Mouse (Mus musculus) right cerebral cortex, adult 2 months (tissue): ENCODE measurements around the gene Hpse2.
"Not testable (repeated sequence)": the region's sequence is repeated elsewhere in the genome, so short reads cannot be mapped to it uniquely, and the experiment has no call there.

Experiments
- DNase-seq, 2 experiments: peaks; one replicate each; pipeline ENCODE4 v3.0.0; 2021 to 2022; ENCODE audit warnings: low spot score in 2 of 2

Hpse2 gene

DNA sequence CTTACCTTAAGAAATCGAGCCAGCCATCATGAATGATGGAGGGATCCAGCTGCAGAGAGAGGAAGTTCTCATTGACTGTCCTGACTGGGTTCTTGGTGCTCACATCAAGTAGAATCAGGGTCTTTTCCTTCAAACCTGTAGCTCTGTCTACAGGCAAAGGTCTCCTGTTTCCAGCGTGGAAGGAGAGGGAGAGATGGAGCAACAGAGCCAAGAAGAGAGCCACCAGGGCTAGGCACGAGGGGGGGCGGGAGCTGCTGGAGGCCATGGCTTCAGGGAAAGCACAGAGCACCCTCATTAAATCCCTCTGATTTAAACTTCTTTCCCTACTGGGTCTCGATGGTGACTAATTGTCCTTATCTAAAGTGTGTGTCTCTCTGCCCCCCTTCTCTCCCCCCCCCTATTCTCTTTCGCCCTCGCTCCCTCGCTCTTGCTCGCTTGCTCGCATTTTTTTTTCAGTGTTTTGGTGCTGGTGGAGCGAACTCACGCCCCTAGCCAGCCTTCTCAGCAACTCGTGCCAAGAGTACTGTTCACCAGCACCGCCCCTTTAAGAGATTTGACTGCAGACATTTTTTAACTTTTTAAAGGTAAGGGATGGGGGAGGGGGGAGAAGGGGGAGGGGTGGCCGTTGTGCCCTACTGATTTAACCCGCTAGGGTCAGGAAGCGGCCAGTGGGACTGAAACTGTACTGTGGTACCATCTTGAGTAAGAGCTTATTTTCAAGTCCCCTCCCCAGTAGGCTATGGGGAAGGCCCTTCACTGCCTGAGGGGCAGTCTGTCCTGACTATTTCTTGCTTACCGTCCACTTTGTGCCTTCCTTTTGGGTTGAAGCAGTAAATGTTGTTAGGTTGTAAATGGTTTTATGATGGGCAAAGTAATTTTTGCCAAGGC is at the start of gene Hpse2:
Gene Hpse2, minus strand, starts transcription at position 339 of the 888 bp plus-strand sequence.
- DNase-seq = no peak

DNA sequence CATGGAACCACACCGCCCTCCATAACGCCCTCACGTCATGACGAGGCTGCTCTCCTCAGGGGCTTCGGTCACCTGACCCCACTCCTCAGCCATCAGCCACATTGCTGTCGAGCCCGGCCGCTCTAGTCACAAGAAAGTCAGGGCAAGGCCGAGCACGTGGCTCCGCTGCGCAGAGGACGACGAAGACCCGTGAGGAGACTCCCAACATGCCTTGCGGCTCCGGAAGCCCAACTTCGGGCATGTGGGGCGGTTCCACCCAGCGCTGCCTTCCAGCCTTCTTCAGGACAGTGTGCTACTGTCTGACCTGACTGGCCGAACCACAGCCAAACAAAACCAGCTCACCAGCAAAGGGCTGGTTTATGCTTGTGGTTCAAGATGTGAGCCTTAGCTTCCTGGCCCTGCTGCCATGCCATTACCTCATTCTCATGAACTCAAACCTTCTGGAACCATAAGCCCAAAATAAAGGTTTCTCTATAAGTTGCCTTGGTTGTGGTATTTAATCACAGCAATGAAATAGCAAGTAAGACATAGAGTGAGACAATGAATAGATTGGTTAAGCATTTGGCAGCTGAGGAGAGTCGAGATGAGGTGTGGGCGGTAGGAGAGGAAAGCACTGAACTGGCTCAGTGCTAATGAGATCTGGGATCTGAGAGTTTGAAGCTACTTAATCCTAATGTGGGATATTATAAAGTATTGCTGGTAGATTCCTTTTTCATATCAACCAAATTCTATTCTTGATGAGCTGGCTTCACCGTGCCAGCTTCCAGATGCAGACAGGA is 39.5 kb upstream of the Hpse2 start:
- peak in 1 of 2 experiments; percentile 34 for DNase-seq

DNA sequence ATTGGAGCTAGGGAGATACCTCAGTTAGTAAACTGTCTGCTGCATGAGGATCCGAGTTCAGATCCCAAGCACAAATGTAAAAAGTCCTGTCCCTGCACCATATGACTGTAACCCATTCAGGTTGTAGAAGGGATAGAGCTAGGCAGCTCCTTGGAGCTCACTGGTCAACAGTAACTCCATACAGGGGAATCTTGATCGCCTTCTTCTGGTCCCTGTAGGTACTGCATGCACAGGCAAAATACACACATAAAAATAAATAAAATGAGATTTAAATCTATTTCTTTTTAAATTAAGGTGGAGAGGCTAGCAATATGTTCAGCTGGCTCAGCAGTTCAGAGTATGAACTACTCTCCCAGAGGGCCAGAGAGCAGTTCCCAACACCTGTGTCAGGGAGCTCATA is 35.9 kb upstream of the Hpse2 start:
- no peak for DNase-seq

DNA sequence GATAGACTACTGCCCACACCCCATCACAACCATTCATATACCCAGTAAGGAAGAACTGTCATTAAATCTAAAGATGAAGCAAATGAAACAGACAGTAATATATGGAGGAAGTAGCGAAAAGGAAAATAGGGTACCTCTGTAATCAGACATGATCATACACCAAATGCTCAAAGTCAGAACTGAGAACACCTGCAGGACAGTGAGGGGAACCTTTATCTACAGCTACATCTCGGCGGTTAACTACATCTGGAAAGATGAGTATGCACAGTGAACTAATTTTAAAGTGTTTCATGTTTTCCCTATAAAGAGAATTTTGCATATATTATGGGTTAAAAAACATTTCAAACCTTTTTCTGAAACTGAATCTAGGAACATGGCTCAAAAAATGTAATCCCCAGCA is 32.4 kb upstream of the Hpse2 start:
- DNase-seq = no peak

DNA sequence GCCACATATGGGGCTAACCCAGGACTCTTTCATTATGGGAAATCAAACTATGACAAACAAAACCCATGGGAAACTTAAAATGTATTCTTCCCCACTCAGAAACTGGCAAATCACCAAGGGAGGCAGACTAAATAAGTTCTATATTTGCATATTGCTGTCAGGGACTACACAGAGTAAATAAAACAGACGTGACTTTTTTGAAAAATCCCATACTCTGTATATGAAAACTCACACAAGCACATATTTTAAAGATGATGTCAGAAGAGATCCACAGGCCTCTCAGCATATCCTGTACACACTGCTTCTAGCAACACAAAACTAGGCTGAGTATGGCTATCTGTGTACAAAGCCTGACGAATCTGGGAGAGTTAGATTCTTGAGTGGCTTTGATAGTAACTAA is 27.4 kb upstream of the Hpse2 start:
- DNase-seq = no peak

DNA sequence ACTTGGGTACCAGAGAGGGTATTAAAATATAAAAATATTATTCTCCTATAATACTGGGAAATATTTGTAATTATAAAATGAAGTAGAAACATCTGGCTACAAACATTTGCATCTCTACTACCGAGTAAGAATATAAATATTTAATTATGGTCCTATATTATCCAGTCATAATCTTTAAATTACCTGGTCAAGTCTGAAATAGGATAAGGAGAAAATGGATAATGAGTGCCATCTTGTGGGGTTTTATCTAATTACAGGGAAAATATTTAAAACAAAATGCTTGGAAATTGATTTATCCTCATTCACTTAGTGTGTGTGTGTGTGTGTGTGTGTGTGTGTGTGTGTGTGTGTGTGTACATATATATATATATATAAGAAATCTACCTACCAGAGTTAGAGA is 19.0 kb upstream of the Hpse2 start:
- DNase-seq = no peak

DNA sequence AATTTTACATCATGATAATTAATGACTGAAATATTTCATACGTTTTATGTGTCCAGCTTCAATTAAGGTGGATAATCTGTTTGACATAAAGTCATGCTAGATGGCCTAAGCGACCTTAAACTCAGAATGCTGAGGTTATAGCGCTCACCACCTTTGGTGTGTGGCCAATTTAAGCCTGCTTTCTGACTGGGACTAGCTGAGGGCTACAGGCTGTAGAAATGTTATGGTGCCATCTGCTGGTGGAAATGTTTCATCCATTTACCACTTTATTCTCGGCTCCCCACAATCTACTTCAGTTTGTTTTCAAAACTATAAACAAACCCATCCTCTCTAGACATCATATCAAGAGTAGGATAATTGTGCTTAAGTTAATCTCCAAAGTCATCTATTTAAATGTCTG is 8.2 kb upstream of the Hpse2 start:
- DNase-seq = peak; percentile 44 to 60

DNA sequence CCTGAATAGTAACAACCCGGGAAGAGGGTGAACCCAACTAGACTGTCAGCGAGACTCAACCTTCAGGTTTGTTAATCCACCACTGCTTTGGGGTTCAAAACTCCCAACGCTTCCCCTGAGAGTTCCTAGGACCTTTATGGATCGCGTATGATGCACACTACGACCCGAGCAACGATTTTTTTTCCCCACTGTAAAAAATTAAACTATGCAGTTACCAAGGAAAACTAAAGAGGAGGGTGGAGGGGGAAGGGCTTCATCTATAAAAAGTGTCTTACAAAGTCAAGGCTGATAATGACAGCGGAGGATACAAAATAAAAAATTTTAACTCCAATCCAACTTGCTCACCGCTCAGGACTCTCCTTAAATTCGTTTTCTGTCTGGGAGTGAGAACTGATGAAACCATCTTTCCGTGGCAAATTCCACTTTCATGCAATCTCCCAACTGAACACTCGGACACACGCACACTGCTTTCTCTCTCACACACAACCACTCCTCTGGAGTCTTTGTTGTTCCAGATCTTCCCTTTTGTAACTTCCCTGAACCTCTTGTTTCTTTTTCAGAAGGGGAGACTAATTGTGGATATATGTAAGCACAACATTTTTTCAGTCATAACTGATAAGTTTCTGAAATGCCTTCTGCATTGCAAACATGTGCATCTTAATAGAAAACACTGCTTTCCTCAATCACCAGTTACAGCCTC is 934 bp downstream of the Hpse2 start:
- no peak for DNase-seq

DNA sequence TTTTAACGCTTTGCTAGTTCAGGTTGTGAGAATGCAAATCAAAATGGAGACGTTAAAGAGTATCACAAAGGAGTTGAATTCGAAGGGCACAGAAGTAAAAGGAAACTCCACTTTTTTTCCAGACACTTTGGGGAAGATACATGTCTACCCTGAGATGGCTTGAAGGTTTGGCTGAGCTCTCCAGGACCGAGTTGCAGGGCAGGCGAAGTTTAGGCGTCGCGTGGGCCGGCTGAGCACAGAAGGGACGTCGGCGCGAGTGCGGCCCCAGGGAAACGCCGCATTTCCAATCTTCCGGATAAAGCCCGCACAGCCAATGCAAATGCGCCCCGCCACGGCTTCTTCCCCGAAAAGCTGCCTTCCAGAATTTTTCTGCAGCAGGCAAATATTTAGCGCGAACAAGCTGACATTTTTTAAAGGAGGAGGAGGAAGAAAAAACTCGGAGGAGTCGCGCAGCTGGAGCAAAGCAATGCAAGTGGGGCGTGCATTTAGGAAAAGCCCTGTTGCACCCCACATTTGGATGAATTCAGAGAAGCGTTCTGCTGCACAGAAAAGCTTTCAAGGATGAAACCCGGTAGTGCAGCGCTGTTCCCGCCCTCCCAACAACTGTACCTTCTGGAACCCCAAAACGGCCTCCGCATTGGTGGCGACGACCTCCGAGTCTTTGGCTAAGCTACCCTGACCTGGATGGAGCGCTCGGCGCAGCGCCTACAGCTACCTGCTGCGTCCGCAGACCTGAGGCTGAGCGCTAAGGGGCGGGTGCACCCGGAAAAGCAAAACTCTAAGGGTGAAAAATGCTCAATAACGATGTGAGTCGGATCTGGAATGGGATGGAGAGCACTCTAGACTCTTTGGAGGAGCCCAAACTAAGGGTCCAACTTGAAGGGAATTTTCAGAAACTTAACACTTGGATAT is 1.9 kb downstream of the Hpse2 start:
- DNase-seq = peak; percentile 19

DNA sequence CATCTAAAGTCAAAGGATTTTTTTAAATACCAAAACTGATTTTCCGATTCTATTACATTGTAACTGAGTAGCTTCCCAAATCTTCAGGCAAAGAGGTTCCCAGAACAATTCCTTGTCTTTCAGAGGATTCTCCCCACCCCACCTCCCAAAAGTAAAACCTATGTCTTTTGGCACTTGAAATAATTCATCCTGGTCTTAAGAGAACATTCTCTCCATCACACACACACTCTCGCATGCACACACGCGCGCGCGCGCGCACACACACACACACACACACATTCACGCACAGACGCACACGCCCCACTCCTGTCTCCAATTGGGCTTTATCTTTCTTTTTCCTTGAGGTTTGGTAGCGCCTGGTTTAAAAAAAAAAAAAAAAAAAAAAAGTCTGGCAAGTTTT is 2.7 kb downstream of the Hpse2 start:
- DNase-seq = no peak

DNA sequence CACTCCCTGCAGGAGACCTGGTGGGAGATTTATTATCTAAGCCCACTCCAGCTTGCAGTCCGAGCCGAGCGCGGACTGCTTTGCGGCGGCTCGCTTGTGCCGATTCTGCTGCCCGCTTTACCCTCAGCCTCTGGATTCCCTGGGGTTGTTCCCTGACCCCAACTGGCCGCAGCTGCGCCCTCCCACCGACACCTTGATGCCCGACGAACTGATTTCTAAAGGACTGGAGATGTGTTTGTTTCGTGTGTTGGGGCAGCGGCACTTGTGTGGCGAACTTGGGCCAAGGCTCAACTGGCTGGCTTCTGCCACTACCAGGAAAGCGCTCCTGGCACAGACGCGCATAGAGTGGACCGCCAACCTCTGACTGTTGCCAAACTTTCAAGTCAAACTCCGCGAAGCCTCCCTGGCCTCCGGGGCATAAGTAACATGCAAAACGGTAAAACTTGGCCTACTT is 3.1 kb downstream of the Hpse2 start:
- no peak for DNase-seq

DNA sequence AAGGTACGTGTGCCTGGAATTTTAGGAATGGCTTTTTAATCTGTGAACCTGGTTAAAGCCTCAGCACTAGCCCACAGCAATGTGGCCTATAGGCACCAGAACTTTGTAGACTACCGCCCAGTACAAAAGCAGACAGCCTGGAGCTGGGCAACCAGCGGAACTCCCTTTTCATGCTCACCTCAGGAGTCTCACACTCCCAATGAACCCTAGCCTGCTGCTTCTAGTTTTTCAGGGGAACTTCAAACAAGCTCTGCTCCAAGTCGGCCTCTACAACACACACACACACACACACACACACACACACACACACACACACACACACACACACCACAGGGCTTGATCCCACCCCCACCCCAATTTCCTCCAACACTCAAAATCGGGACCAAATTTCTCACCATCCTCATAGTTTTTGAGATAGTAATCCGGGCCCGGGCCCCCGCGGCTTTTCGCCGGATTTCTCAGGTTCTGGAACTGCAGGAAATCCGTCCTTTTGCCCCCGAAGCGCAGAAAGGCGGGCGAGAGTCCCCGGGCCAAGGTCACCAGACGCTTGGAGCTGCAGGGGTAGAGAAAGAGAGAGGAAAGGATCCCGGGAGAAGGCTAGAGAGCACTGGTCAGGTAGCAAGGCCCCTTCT is 3.7 kb downstream of the Hpse2 start:
- DNase-seq = no peak

DNA sequence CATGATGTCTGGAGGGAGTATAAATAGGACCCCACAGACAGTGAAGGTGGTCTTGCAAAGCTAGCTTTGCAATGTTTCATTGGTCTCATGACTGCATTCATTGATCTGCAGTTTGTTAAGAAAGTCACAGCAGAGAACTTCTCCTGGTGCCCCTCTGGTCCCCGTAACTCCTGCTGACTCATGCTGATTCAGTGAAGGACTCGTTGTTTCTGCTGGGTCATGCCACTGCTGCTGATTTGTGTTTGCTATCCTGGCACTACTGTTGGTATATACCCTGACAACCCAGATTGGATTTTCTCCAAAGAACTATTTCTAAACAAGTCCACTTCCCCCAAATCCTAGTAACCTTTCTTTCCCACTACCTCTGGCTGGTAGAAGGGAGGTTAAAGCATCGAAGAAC is 29.3 kb downstream of the Hpse2 start:
- DNase-seq = no peak

DNA sequence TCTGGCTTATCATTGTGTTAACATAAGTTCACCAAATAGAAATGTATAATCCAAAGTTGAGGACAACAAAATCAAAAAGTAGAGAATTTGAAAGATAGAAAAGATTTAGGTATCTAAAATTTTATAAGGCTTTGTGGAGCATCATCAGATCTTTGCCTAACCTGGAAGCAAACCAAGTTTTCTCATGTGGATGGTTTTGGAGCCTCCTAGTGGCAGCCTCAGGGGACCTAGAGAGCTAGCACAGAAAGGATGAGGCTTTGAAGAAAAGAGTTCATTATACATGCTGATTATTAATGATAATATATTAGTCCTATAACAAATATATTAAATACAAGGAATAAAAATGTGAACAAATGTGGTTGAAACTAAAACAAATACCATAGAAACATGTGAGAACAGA is 77.0 kb downstream of the Hpse2 start:
- DNase-seq = peak; percentile 52 to 54

DNA sequence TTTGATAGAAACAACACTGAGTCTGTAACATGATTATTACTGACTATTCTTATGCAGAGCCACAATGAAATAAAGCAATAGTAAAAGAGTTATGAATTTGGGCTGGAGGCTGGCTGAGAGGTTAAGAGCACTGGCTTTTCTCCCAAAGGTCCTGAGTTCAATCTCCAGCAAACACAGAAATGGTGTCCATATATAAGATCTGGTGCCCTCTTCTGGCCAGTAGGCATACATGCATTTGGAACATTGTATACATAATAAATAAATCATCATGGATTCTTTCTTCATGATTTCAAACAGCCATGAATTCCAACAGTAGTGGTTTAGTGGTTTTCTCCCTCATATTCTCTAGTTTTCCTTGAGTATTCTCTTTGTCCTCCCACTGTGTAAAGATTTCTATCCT is 81.4 kb downstream of the Hpse2 start:
- no peak for DNase-seq

DNA sequence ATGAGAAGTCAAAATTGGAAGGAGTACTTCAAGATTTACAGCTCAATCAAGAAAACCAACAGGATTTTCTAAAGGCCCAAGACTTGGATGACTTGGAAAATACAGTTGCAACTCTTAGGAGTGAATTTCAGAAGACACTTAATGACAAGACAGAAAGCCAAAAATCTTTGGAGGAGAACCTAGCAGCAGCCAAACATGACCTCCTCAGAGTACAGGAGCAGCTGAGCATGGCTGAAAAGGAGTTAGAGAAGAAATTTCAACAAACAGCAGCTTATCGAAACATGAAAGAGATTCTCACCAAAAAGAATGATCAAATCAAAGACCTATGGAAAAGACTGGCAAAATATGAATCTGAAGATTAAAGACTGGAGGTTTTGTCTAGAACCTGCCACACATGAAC is 106.8 kb downstream of the Hpse2 start:
- DNase-seq = not testable (repeated sequence)

DNA sequence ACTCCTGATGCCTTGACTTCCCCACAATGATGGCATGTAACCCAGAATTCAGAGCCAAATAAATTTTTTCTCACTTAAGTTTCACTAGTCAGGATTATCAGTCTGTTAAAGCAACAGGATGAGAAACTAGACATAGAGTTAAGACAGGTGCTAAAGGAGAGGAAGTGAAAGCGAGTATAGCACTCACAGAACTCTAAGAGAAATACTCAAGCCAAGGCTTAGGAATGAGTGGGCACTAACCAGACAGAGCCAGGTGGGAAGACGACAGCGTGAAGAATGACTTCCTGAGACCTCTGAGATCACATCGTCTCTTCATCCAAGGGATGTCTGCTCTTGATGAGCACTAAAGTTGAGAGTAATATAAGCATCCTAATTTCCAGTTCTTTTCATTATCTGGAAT is 144.2 kb downstream of the Hpse2 start:
- DNase-seq = no peak

DNA sequence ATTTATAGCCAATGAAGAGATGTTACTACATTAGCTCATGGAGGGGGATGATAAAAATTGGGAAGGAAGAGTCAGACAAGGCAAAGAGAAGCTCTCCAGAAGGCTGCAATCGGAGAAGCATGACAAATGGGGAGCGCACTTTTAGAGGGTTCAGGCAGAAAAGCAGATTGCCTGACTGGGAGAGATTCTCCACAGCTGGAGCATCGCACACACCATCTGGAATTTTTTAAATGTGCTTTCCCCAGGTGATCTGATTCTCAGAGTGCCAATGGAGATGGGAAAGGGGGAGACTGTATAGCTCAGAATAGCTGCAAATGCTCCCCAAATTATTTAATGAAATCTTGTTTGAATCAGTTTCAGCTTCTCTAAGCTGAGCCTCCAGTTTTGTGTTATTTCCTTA is 156.4 kb downstream of the Hpse2 start:
- DNase-seq = no peak

DNA sequence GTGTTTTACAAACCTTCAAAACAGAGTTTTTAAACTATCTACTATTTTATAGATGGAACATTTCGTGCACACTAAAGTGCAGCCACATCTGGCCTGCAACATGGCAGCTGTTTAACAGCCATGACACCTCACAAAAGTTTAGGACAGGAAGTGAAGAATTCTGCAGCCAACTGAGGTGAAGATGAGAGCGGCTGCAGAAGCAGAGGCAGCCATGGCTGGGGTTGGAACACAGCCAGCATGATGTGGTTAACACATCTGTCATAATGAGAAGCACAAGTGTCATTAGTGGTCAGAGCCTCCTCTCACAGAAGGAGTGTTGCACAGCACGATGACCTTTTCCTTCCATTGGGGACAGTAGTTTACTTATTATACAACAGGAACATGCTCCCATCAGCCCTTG is 194.6 kb downstream of the Hpse2 start:
- no peak for DNase-seq

DNA sequence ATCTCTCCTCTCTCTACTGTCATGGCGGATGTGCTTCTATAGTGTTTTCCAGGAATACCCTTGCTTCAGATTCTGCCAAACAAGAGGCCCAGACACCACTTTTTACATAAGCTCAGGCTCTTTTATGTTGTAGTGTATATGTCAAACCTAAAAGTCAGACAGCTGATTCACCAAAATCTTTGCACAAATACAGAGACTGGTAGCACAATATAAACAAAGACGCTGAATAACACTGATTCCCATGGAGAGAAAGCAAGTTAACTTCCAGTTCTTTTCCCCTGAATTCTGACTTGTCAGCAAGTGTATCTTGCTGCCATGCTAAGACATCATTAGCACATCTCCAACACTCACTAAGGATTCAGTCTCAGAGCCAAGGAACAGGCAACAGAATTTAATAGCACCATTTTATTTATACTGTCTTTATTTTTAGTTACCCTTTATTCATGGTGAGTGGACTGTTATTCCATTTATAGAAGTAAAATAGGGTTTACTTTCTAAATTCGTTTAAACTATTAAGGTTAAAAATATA is 212.7 kb downstream of the Hpse2 start:
- DNase-seq = no peak

DNA sequence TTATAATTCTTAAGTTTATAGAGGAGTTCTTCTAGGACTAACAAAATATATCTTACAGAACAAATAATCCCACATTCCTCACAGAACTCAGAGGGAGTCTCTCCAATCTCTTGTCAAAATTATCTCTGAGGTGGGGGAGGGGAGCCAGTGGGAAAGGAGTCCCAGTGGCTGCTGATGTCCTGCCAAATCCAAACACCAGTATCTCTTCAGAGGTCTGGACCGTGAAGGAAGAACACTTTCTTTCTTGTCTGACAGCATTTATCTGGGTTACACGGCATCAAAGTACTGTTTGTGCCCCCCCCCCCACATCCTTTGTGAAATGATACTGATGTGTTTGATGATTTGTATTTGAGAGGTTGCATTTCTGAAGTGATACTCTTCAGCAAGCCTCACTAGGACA is 213.3 kb downstream of the Hpse2 start:
- DNase-seq = no peak
